Mouse (Mus musculus): Measurements from ENCODE around the gene Rhbdd1.

GRCm38 (mm10) chr1:82459926-82460325 lies 143.7 kb downstream of the Rhbdd1 start:
- TF ChIP-seq USF2 (conservative IDR thresholded peaks at IDR 0.05; ENCODE audit: low read depth, low read length) (no peak), ETS1 (conservative IDR thresholded peaks at IDR 0.05; ENCODE audit: low read depth, low read length) (no peak), RAD21 (IDR thresholded peaks at IDR 0.05; ENCODE audit: low read depth, low read length) (no peak)
